In genomic region chr5:121660897-121661254, GRCm38 (mm10) we compare ENCODE assay signal across 7 mouse cellular contexts. TPM values are rescaled to one million over a fixed set of nuclear protein-coding genes. Genes with fewer than 3 reads are reported as not detected.
DNase-seq lines count a peak whose midpoint lies in the region; ATAC-seq and TF ChIP-seq lines count a peak whose summit lies in the region.

No protein-coding gene starts in this region.

- peak overlapping the region; percentile 96 for H3K9ac ChIP-seq in forebrain, embryonic 13.5 days

- H3K36me3 ChIP-seq in forebrain, embryonic 13.5 days (ENCODE audit: poor library complexity, severe bottlenecking): peaks cover 30% of the 10 kb centered on the region
- H3K36me3 ChIP-seq in myocyte (ENCODE audit: control insufficient read depth, insufficient read depth): peaks cover 16% of the 10 kb centered on the region

- H3K27ac ChIP-seq in forebrain, embryonic 13.5 days: peak overlapping the region; percentile 61

- H3K79me2 ChIP-seq in myocyte (ENCODE audit: control insufficient read depth, insufficient read depth): peaks cover 24% of the 10 kb centered on the region

- H3K4me1 ChIP-seq in forebrain, embryonic 13.5 days: peaks cover 25% of the 10 kb centered on the region

- peak overlapping the region; percentile 89 for H3K4me2 ChIP-seq in forebrain, embryonic 13.5 days
- peak overlapping the region; percentile 85 for H3K4me2 ChIP-seq in myocyte (ENCODE audit: low read depth)

- 2% methylated on average over 26 of the region's 26 CpGs for WGBS in forebrain, embryonic 13.5 days

- H3K9me3 ChIP-seq in forebrain, embryonic 13.5 days (replicated peaks): no peaks in the 10 kb centered on the region

- no peak for TF ChIP-seq POLR2A in myocyte (IDR thresholded peaks at IDR 0.05; ENCODE audit: insufficient read length, low read depth)

- intact Hi-C loops in left cerebral cortex, postnatal 14 days (cut with DNase I): no loop called here
- intact Hi-C loops in left cerebral cortex, postnatal 4 days (cut with DNase I): no loop called here

- H3ac ChIP-seq in myocyte (ENCODE audit: control insufficient read depth, insufficient read length): peak overlapping the region; percentile 95

- peak overlapping the region; percentile 97 for H3K4me3 ChIP-seq in forebrain, embryonic 13.5 days
- H3K4me3 ChIP-seq in myocyte: peak overlapping the region; percentile 74

- peak; percentile 16; the same call in 1 of the 2 replicates for ATAC-seq in forebrain, embryonic 13.5 days

- DNase-seq in left cerebral cortex, postnatal 14 days (ENCODE audit: low spot score in 2 of 2): peak; percentile 25 to 35
- no peak for DNase-seq in left cerebral cortex, postnatal 4 days
- DNase-seq in ZHBTc4 (ENCODE audit: low read depth, low spot score): peak; percentile 40
- peak; percentile 32 for DNase-seq in liver
- no peak for DNase-seq in adrenal gland, adult 8-10 months

- no peaks in the 10 kb centered on the region for H3K27me3 ChIP-seq in forebrain, embryonic 13.5 days
- H3K27me3 ChIP-seq in myocyte (ENCODE audit: control insufficient read depth, insufficient read depth, insufficient read length): no peaks in the 10 kb centered on the region

TF ChIP-seq in myocyte, 11 proteins besides CTCF, POLR2A, EP300 and RAD21:
- TF ChIP-seq MYOG (IDR thresholded peaks at IDR 0.05; ENCODE audit: control insufficient read depth in 1 of 3, insufficient read depth in 1 of 3, insufficient read length in 2 of 3, low read depth in 2 of 3) (no peak), TCF12 (IDR thresholded peaks at IDR 0.05; ENCODE audit: insufficient read depth, poor library complexity, severe bottlenecking) (no peak), MYOD1 (IDR thresholded peaks at IDR 0.05; ENCODE audit: control insufficient read depth in 1 of 3, insufficient read length in 2 of 3, low read depth in 2 of 3) (no peak), REST (IDR thresholded peaks at IDR 0.05; ENCODE audit: insufficient read depth, insufficient read length) (no peak), E2F4 (IDR thresholded peaks at IDR 0.05; ENCODE audit: insufficient read depth) (no peak), TCF3 (IDR thresholded peaks at IDR 0.05; ENCODE audit: insufficient read length, low read depth) (no peak), MAX (IDR thresholded peaks at IDR 0.05; ENCODE audit: low read depth) (no peak)

RNA-seq across cellular contexts. Expression of gene Brap, which starts 0.5 kb away (rescaled TPM):
- 10 to 100 TPM; 55.0 to 59.1 TPM for total RNA-seq in left cerebral cortex, postnatal 14 days (2021)
- 10 to 100 TPM; 45.3 to 47.4 TPM for total RNA-seq in left cerebral cortex, postnatal 4 days (2021)
- 40.9 and 42.7 TPM in 2 replicates for polyA plus RNA-seq in forebrain, embryonic 13.5 days (2015; fragmentation: Nextera tagmentation; extraction: Ambion mirVana)
- polyA plus RNA-seq in myocyte (2012; fragmentation: generic; extraction: Trizol): 40.9 TPM
- 10 to 100 TPM; 50.2 to 66.2 (median 58.5) TPM for total RNA-seq in adrenal gland, adult 8-10 months (2022)

RNA-seq across cellular contexts. Expression of gene Acad10, which starts 0.6 kb away (rescaled TPM):
- total RNA-seq in left cerebral cortex, postnatal 14 days (2021): 1 to 10 TPM; 3.1 to 3.3 TPM
- total RNA-seq in left cerebral cortex, postnatal 4 days (2021): 1 to 10 TPM; 2.2 to 2.5 TPM
- 0.87 and 1.8 TPM in 2 replicates for polyA plus RNA-seq in forebrain, embryonic 13.5 days (2015; fragmentation: Nextera tagmentation; extraction: Ambion mirVana)
- polyA plus RNA-seq in myocyte (2012; fragmentation: generic; extraction: Trizol): 4.7 TPM
- 10 to 100 TPM; 24.7 to 29.8 (median 28.3) TPM for total RNA-seq in adrenal gland, adult 8-10 months (2022)

RNA-seq across cellular contexts. Expression of gene Acad12, which starts 42.1 kb away (rescaled TPM):
- total RNA-seq in left cerebral cortex, postnatal 14 days (2021): 1 to 10 TPM; 5.0 to 5.5 TPM
- total RNA-seq in left cerebral cortex, postnatal 4 days (2021): 1 to 10 TPM; 3.7 TPM
- 1.0 TPM in 2 replicates for polyA plus RNA-seq in forebrain, embryonic 13.5 days (2015; fragmentation: Nextera tagmentation; extraction: Ambion mirVana)
- polyA plus RNA-seq in myocyte (2012; fragmentation: generic; extraction: Trizol): 2.1 TPM
- 10 to 100 TPM; 20.1 to 26.0 (median 22.8) TPM for total RNA-seq in adrenal gland, adult 8-10 months (2022)

RNA-seq across cellular contexts. Expression of gene Atxn2, which starts 50.3 kb away (rescaled TPM):
- 100 to 1,000 TPM; 256 TPM for total RNA-seq in left cerebral cortex, postnatal 14 days (2021)
- total RNA-seq in left cerebral cortex, postnatal 4 days (2021): 100 to 1,000 TPM; 250 to 271 TPM
- 57.2 and 60.8 TPM in 2 replicates for polyA plus RNA-seq in forebrain, embryonic 13.5 days (2015; fragmentation: Nextera tagmentation; extraction: Ambion mirVana)
- 95.3 TPM for polyA plus RNA-seq in myocyte (2012; fragmentation: generic; extraction: Trizol)
- total RNA-seq in adrenal gland, adult 8-10 months (2022): 100 to 1,000 TPM; 177 to 211 (median 197) TPM

Comparison
In these comparisons a context has a peak if more than half of its experiments do, and no peak if none do; other contexts are left out.
1. DNase-seq: peak in left cerebral cortex, postnatal 14 days (2 of 2), ZHBTc4 (single experiment) and liver (single experiment); none in left cerebral cortex, postnatal 4 days (single experiment) and adrenal gland, adult 8-10 months (single experiment).
2. RNA of gene Acad10, which starts 0.6 kb away (total RNA-seq): 24.7 to 29.8 TPM in adrenal gland, adult 8-10 months; 3.1 to 3.3 TPM in left cerebral cortex, postnatal 14 days and 2.2 to 2.5 TPM in left cerebral cortex, postnatal 4 days; every median in the first group is over 4 times any median in the second.